In genomic region chr10:39157321-39157720, GRCm38 (mm10) we compare ENCODE assay signal across 31 mouse cellular contexts. TPM values are rescaled to one million over a fixed set of nuclear protein-coding genes. Genes with fewer than 3 reads are reported as not detected.
"Had no signal": no experiment of that assay in that cellular context is flagged by ENCODE, and none has a peak within 500 bp of the region (broad histone marks: within the 10 kb centered on the region; RNA-seq: fewer than 3 reads in every experiment).

No protein-coding gene starts in this region.

- H3K27ac ChIP-seq: gastrocnemius, adult 2 months; heart, adult 2 months; heart, embryonic 10.5 days; hindbrain, embryonic 10.5 days; hindbrain, embryonic 12.5 days; hindbrain, embryonic 14.5 days; intestine, embryonic 15.5 days; kidney, postnatal 0 days; limb, embryonic 13.5 days; limb, embryonic 15.5 days; liver, embryonic 13.5 days; liver, embryonic 15.5 days had no signal

- H3K4me3 ChIP-seq: gastrocnemius, adult 2 months; heart, adult 2 months; heart, embryonic 10.5 days; heart, embryonic 12.5 days; hindbrain, embryonic 10.5 days; hindbrain, embryonic 12.5 days; intestine, embryonic 15.5 days; limb, embryonic 13.5 days; limb, embryonic 15.5 days; liver, embryonic 13.5 days; liver, embryonic 15.5 days had no signal

- H3K4me1 ChIP-seq: heart, embryonic 10.5 days; hindbrain, embryonic 10.5 days; hindbrain, embryonic 12.5 days; intestine, embryonic 15.5 days; limb, embryonic 13.5 days; limb, embryonic 15.5 days; liver, embryonic 13.5 days; liver, embryonic 15.5 days had no signal

- H3K9ac ChIP-seq: heart, embryonic 12.5 days; hindbrain, embryonic 12.5 days; hindbrain, embryonic 14.5 days; intestine, embryonic 15.5 days; limb, embryonic 13.5 days; limb, embryonic 15.5 days; liver, embryonic 13.5 days; liver, embryonic 15.5 days; liver, postnatal 0 days had no signal

- H3K27me3 ChIP-seq: heart, embryonic 12.5 days; hindbrain, embryonic 12.5 days; intestine, embryonic 15.5 days; limb, embryonic 13.5 days; limb, embryonic 15.5 days; liver, embryonic 13.5 days; liver, embryonic 15.5 days had no signal

- H3K9me3 ChIP-seq: heart, embryonic 10.5 days; heart, embryonic 12.5 days; hindbrain, embryonic 10.5 days; hindbrain, embryonic 12.5 days; intestine, embryonic 15.5 days; limb, embryonic 13.5 days; limb, embryonic 15.5 days; liver, embryonic 13.5 days; liver, embryonic 15.5 days had no signal

- DNase-seq: gastrocnemius, adult 2 months; gastrocnemius, postnatal 10 days; gastrocnemius, postnatal 25 days; heart, adult 2 months; heart, postnatal 10 days; heart, postnatal 4 days; kidney, adult 18-20 months; kidney, adult 8-10 months; kidney, postnatal 14 days; kidney, postnatal 36 days; layer of hippocampus, adult 9-11 months; layer of hippocampus, postnatal 36 days; left cerebral cortex, postnatal 4 days; liver, embryonic 13.5 days; liver, postnatal 0 days had no signal

- H3K4me2 ChIP-seq: heart, embryonic 12.5 days; hindbrain, embryonic 12.5 days; hindbrain, embryonic 14.5 days; intestine, embryonic 15.5 days; limb, embryonic 13.5 days; limb, embryonic 15.5 days; liver, embryonic 13.5 days; liver, embryonic 15.5 days had no signal

- ATAC-seq: hindbrain, embryonic 16.5 days; inflammation-experienced regulatory T-cells, adult 6 months; intestine, embryonic 15.5 days; intestine, postnatal 0 days; liver, postnatal 0 days had no signal

- H3K36me3 ChIP-seq: heart, embryonic 10.5 days; heart, embryonic 12.5 days; hindbrain, embryonic 12.5 days; intestine, embryonic 15.5 days; limb, embryonic 15.5 days; liver, embryonic 13.5 days; liver, embryonic 15.5 days had no signal

RNA-seq across cellular contexts. Expression of gene Ccn6, which starts 6.3 kb away (rescaled TPM):
- total RNA-seq: gastrocnemius, adult 2 months; gastrocnemius, postnatal 25 days; granulocyte monocyte progenitor cell, adult 5-6 weeks; heart, postnatal 10 days; heart, postnatal 25 days; heart, postnatal 4 days had no signal
- polyA plus RNA-seq: heart, adult 2 months; heart, embryonic 12.5 days; intestine, postnatal 0 days; large intestine, adult 2 months; liver, embryonic 15.5 days; liver, postnatal 0 days had no signal
